Comparison of ENCODE assay signal across 8 mouse cellular contexts in the genomic region with DNA sequence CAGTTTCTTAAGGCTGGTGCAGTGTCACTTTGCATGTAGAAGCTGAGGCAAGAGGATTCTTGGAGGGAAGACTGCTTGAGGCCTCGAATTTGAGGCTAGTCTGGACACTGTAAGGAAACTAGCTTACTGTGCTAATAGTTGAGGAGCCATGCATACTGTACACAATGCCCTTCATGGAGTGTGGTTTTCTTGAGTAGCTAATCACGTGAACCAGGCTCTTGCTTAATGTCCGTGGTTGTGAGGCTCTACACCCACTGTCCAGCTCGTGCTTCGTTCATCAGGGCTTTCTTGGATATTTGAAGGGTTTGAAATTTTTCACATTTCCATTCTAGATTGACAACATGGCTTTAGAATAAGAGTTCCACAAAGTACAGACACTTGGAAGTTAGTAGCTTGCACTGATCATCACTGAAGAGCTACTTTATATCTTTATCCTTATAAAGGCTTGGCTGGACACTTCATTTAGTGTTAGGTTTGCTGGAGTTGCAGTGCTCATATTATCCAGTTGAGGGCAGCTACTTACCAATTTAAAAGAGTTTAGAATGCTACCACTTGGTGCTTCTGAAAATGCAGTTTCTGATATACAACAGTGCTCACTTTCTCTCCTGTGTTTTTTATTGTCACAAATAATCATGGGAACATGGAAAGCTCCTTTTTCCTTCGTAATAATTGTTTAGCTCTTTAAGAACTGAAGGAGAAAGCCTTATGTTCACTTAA.
A peak's percentile ranks its signal among the peaks of the same experiment; 100 is the strongest.
DNase-seq lines count a peak whose midpoint lies in the region; ATAC-seq and TF ChIP-seq lines count a peak whose summit lies in the region.

No protein-coding gene starts in this region.

- H3K4me3 ChIP-seq in heart, postnatal 0 days (ENCODE audit: low read depth, low read length) = no peak overlapping the region
- H3K4me3 ChIP-seq in heart, embryonic 10.5 days = no peak overlapping the region
- H3K4me3 ChIP-seq in lung, adult 2 months (replicated peaks; ENCODE audit: extremely low read depth, low read depth, low read length) = no peak overlapping the region

- no peak for TF ChIP-seq POLR2A in lung, adult 2 months (IDR thresholded peaks at IDR 0.05; ENCODE audit: borderline replicate concordance, extremely low read depth, low read depth, low read length)

- TF ChIP-seq EP300 in heart, postnatal 0 days (IDR thresholded peaks at IDR 0.05; ENCODE audit: low read depth) = no peak

- peak; percentile 47; the same call in 1 of the 2 replicates for ATAC-seq in heart, postnatal 0 days (ENCODE audit: insufficient read depth, low read depth)

- H3K36me3 ChIP-seq in heart, postnatal 0 days (replicated peaks; ENCODE audit: control insufficient read depth, insufficient read depth, low read length) = no peaks in the 10 kb centered on the region
- no peaks in the 10 kb centered on the region for H3K36me3 ChIP-seq in heart, embryonic 10.5 days

- WGBS in heart, postnatal 0 days = 68% methylated on average over 6 of the region's 6 CpGs
- 76% methylated on average over 6 of the region's 6 CpGs for WGBS in heart, embryonic 10.5 days
- WGBS in lung, adult 2 months = 65% methylated on average over 6 of the region's 6 CpGs

- TF ChIP-seq CTCF in heart, postnatal 0 days (IDR thresholded peaks at IDR 0.05; ENCODE audit: low read depth) = peak; percentile 65
- TF ChIP-seq CTCF in lung, adult 2 months (IDR thresholded peaks at IDR 0.05; ENCODE audit: insufficient read depth, low read length) = 0 out of 2 replicates have a peak, but pooled peaks have one; percentile 16

- no peaks in the 10 kb centered on the region for H3K27me3 ChIP-seq in heart, postnatal 0 days (ENCODE audit: control insufficient read depth, insufficient read depth, low read length)
- no peaks in the 10 kb centered on the region for H3K27me3 ChIP-seq in heart, embryonic 10.5 days (ENCODE audit: insufficient read depth, poor library complexity, severe bottlenecking)

- H3K9ac ChIP-seq in heart, postnatal 0 days (replicated peaks; ENCODE audit: low read depth, low read length) = no peak overlapping the region

- no peak overlapping the region for H3K27ac ChIP-seq in heart, postnatal 0 days (ENCODE audit: low read depth)
- H3K27ac ChIP-seq in heart, embryonic 10.5 days = no peak overlapping the region

- no peak overlapping the region for H3K4me2 ChIP-seq in heart, postnatal 0 days (ENCODE audit: low read depth, low read length)

- H3K9me3 ChIP-seq in heart, postnatal 0 days (replicated peaks; ENCODE audit: control insufficient read depth, low read length) = no peaks in the 10 kb centered on the region
- no peaks in the 10 kb centered on the region for H3K9me3 ChIP-seq in heart, embryonic 10.5 days

- peaks cover 11% of the 10 kb centered on the region; the same call in 1 of the 2 replicates for H3K4me1 ChIP-seq in heart, postnatal 0 days (ENCODE audit: control insufficient read depth, insufficient read depth)
- peaks cover 20% of the 10 kb centered on the region; the same call in 1 of the 2 replicates for H3K4me1 ChIP-seq in heart, embryonic 10.5 days
- H3K4me1 ChIP-seq in lung, adult 2 months (ENCODE audit: control insufficient read depth, insufficient read depth, low read length) = peaks cover 12% of the 10 kb centered on the region

- DNase-seq in heart, postnatal 0 days (ENCODE audit: low spot score) = peak; percentile 77
- no peak for DNase-seq in heart, embryonic 10.5 days (ENCODE audit: low spot score)
- peak; percentile 17 for DNase-seq in urinary bladder, postnatal 36 days (ENCODE audit: low spot score in 2 of 2)
- no peak for DNase-seq in urinary bladder, postnatal 4 days (ENCODE audit: low spot score in 2 of 2)
- peak; percentile 64 for DNase-seq in embryo, embryonic 10.5 days (ENCODE audit: low spot score)
- no peak for DNase-seq in lung, adult 2 months
- DNase-seq in c-Kit-positive CD71-positive TER-119-positive erythroid progenitor cells, embryonic 14.5 days (ENCODE audit: low spot score) = no peak
- DNase-seq in urinary bladder, adult 2 months (ENCODE audit: low spot score) = no peak

Comparison
In these comparisons a context has a peak if more than half of its experiments do, and no peak if none do; other contexts are left out.
1. DNase-seq: peak in heart, postnatal 0 days (single experiment), urinary bladder, postnatal 36 days (2 of 2) and embryo, embryonic 10.5 days (single experiment); none in heart, embryonic 10.5 days (single experiment), urinary bladder, postnatal 4 days (0 of 2), lung, adult 2 months (single experiment), c-Kit-positive CD71-positive TER-119-positive erythroid progenitor cells, embryonic 14.5 days (single experiment) and urinary bladder, adult 2 months (single experiment).